In genomic region chr5:105684861-105685600, GRCm38 (mm10) we compare ENCODE assay signal across 8 mouse cellular contexts. TPM values are rescaled to one million over a fixed set of nuclear protein-coding genes. Genes with fewer than 3 reads are reported as not detected.
DNase-seq lines count a peak whose midpoint lies in the region; ATAC-seq and TF ChIP-seq lines count a peak whose summit lies in the region.

No protein-coding gene starts in this region.

- peak; percentile 86 for DNase-seq in ES-E14 (ENCODE audit: low read depth, low spot score)
- DNase-seq in c-Kit-positive CD71-negative TER-119-negative erythroid progenitor cells, embryonic 14.5 days (ENCODE audit: low read depth), result peak; percentile 72
- peak; percentile 84 for DNase-seq in forebrain, embryonic 11.5 days (ENCODE audit: low spot score)
- DNase-seq in heart, postnatal 14 days, result peak; percentile 78 to 89
- DNase-seq in kidney, postnatal 25 days, result peak; percentile 84 to 91
- peak; percentile 54 for DNase-seq in ovary, postnatal 36 days (ENCODE audit: low spot score)
- peak; percentile 74 to 90 for DNase-seq in thymus, postnatal 10 days (ENCODE audit: low spot score in 2 of 2)

- no peak overlapping the region for H3K4me2 ChIP-seq in forebrain, embryonic 11.5 days (ENCODE audit: low read depth, low read length, severe bottlenecking)
- H3K4me2 ChIP-seq in lung, embryonic 16.5 days (ENCODE audit: low read depth, low read length), result no peak overlapping the region

- H3K36me3 ChIP-seq in ES-E14 (ENCODE audit: control insufficient read depth, insufficient read depth, low read length, poor library complexity, severe bottlenecking), result no peaks in the 10 kb centered on the region
- H3K36me3 ChIP-seq in forebrain, embryonic 11.5 days (ENCODE audit: control insufficient read depth, insufficient read depth, low read length), result no peaks in the 10 kb centered on the region
- no peaks in the 10 kb centered on the region for H3K36me3 ChIP-seq in lung, embryonic 16.5 days (ENCODE audit: control insufficient read depth, insufficient read depth, low read length)

- H3K9me3 ChIP-seq in ES-E14 (ENCODE audit: control insufficient read depth, insufficient read depth, low read depth, low read length), result no peaks in the 10 kb centered on the region
- H3K9me3 ChIP-seq in forebrain, embryonic 11.5 days (ENCODE audit: control insufficient read depth, low read length), result no peaks in the 10 kb centered on the region
- H3K9me3 ChIP-seq in lung, embryonic 16.5 days (ENCODE audit: control insufficient read depth, low read length), result no peaks in the 10 kb centered on the region

- H3K9ac ChIP-seq in ES-E14 (ENCODE audit: insufficient read depth, low read depth, low read length, poor library complexity, severe bottlenecking), result no peak overlapping the region
- H3K9ac ChIP-seq in forebrain, embryonic 11.5 days (ENCODE audit: low read length), result no peak overlapping the region
- no peak overlapping the region for H3K9ac ChIP-seq in lung, embryonic 16.5 days (ENCODE audit: low read length)

- H3K4me3 ChIP-seq in ES-E14 (ENCODE audit: insufficient read depth in 1 of 2, low read depth in 1 of 2, low read length in 2 of 2, poor library complexity in 1 of 2, severe bottlenecking in 1 of 2), result peak overlapping the region; percentile 16 to 38; a peak in 2 of 4 replicates
- H3K4me3 ChIP-seq in forebrain, embryonic 11.5 days (ENCODE audit: low read depth, low read length), result no peak overlapping the region
- H3K4me3 ChIP-seq in lung, embryonic 16.5 days (ENCODE audit: low read length), result no peak overlapping the region

- ATAC-seq in forebrain, embryonic 11.5 days (replicated peaks; ENCODE audit: low FRiP score), result peak; percentile 63
- peak; percentile 63 for ATAC-seq in lung, embryonic 16.5 days (ENCODE audit: low read depth)

- no peak overlapping the region; the same call in 1 of the 2 replicates for H3K27ac ChIP-seq in ES-E14 (ENCODE audit: insufficient read depth, low read depth, low read length, poor library complexity, severe bottlenecking)
- no peak overlapping the region for H3K27ac ChIP-seq in forebrain, embryonic 11.5 days (ENCODE audit: low read depth, low read length)
- H3K27ac ChIP-seq in lung, embryonic 16.5 days (ENCODE audit: low read length), result no peak overlapping the region

- 30% methylated on average over 14 of the region's 14 CpGs for WGBS in forebrain, embryonic 11.5 days
- WGBS in lung, embryonic 16.5 days, result 26% methylated on average over 14 of the region's 14 CpGs

- peaks cover 5 to 24% of the 10 kb centered on the region in 2 experiments; a peak in 3 of 4 replicates for H3K4me1 ChIP-seq in ES-E14 (ENCODE audit: control insufficient read depth in 2 of 2, insufficient read depth in 2 of 2, low read length in 2 of 2, poor library complexity in 1 of 2)
- H3K4me1 ChIP-seq in forebrain, embryonic 11.5 days (replicated peaks; ENCODE audit: control insufficient read depth, insufficient read depth, low read length), result peaks cover 2% of the 10 kb centered on the region
- peaks cover 11% of the 10 kb centered on the region for H3K4me1 ChIP-seq in lung, embryonic 16.5 days (replicated peaks; ENCODE audit: control insufficient read depth, insufficient read depth, low read length)

- H3K27me3 ChIP-seq in forebrain, embryonic 11.5 days (ENCODE audit: control insufficient read depth, insufficient read depth, low read length), result no peaks in the 10 kb centered on the region
- no peaks in the 10 kb centered on the region for H3K27me3 ChIP-seq in lung, embryonic 16.5 days (ENCODE audit: control insufficient read depth, insufficient read depth, low read depth, low read length)

- in situ Hi-C loops in ES-E14 (cut with MboI; ENCODE audit: low sequenced_read_pairs in 2 of 2, unreplicated experiment in 2 of 2), result loop anchor here (5.0 to 25.0 kb wide), 2 partner anchors 177 to 187 kb away; no protein-coding TSS in a partner anchor

- intact Hi-C loops in heart, postnatal 14 days (cut with DNase I), result loop anchor here (10.0 kb wide), 1 partner anchor 280 kb away; no protein-coding TSS in a partner anchor

TF ChIP-seq in ES-E14, 5 proteins besides CTCF, POLR2A, EP300 and RAD21:
- TF ChIP-seq ZC3H11A (IDR thresholded peaks at IDR 0.05; ENCODE audit: borderline replicate concordance, low read depth, low read length), result peak; percentile 66; the same call in 1 of the 2 replicates
- no peak for TF ChIP-seq ZNF384 (IDR thresholded peaks at IDR 0.05; ENCODE audit: low read depth, low read length)
TF ChIP-seq in ES-E14: peak in this region for 1.

RNA-seq across cellular contexts. Expression of gene Lrrc8d, which starts 14.7 kb away (rescaled TPM):
- 23.2 and 40.5 TPM in 2 replicates for total RNA-seq in ES-E14 (2012; rRNA removed)
- 26.8 and 28.9 TPM in 2 replicates for polyA plus RNA-seq in forebrain, embryonic 11.5 days (2014; fragmentation: Nextera tagmentation; extraction: Ambion mirVana)
- 10 to 100 TPM; 11.6 to 14.9 TPM for total RNA-seq in heart, postnatal 14 days (2021)
- 15.5 and 19.7 TPM in 2 replicates for polyA plus RNA-seq in lung, embryonic 16.5 days (2015; fragmentation: Nextera tagmentation; extraction: Ambion mirVana)

Comparison
In these comparisons a context has a peak if more than half of its experiments do, and no peak if none do; other contexts are left out.
1. H3K4me3 ChIP-seq: peak in ES-E14 (2 of 2); none in forebrain, embryonic 11.5 days (single experiment) and lung, embryonic 16.5 days (single experiment).
2. Peak in every context shown above with its lines, with median percentiles within 50 percentile points of each other: DNase-seq.